Mouse (Mus musculus): ENCODE measurements around the gene Srrm2.

Gene Srrm2

DNA sequence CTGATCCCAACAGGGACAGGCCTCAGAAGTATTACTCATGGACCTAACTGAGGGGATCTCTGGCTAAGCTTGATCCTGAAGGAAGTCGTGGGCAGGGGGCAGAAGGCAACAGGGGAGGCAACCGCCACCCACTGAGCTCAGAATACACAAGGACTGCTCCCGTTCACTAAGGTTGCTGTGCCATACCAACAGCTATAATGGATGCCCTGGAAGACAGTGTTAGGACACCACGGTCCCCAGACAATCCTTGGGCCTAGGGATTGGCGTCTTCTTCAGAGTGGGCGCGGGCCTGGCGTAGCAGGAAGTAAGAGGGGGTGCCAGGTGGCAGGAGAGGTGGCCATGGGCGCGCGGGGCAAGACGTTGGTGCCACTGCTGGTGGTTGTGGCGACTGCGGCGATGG, 77.4 kb downstream of the Srrm2 start, which contains the start of gene Prss21:
Gene Prss21, plus strand, starts transcription at position 301 of the 400 bp plus-strand sequence.
- no peak for DNase-seq

DNA sequence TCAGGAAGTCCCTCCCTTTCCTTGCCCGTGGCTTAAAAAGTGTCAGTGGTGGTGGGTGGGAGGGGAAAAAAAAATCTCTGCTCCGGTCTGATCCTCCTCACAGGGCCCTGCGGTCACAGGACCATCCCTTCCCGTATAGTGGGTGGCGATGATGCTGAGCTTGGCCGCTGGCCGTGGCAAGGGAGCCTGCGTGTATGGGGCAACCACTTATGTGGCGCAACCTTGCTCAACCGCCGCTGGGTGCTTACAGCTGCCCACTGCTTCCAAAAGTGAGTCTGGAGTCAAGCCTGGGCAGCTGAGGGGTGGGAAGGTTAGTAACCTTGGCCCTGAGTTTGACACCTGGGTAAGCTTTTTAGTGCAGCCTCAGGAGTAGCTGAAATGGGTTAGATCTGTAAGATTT, 78.2 kb downstream of the Srrm2 start:
- no peak for DNase-seq

Data from thymus, postnatal 25 days (tissue).